Mouse (Mus musculus): ENCODE data around the gene S1pr4. TPM values are rescaled to one million over a fixed set of nuclear protein-coding genes. Genes with fewer than 3 reads are reported as not detected.
A peak's percentile ranks its signal among the peaks of the same experiment; 100 is the strongest.

S1pr4 gene
- polyA plus RNA-seq (2014; fragmentation: Nextera tagmentation; extraction: Ambion mirVana), result 0.29 and 0.79 TPM in 2 replicates

DNA sequence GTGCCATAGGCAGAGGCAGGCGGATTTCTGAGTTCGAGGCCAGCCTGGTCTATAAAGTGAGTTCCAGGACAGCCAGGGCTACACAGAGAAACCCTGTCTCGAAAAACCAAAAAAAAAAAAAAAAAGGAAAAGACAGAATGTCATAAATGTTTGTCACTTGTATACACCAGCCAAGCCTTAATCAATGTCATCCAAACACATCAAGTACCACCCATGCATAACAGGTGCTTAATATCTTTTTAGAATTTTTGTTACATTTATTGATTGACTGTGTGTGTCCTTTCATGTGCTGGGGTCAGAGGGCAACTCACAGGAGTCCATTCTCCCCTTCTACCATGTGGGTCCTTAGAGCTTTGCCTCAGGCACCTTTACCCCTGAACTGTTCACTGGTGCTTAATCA lies at the start of gene S1pr4:
TSS of gene S1pr4 (minus strand) at position 101 of the 400 bp plus-strand sequence.
- ATAC-seq (ENCODE audit: low read depth), result no peak
- Histone ChIP-seq H3K9me3 (ENCODE audit: control insufficient read depth, low read length) (no peaks in the 10 kb centered on the region), H3K4me2 (ENCODE audit: low read depth, low read length) (no peak within 1 kb of the TSS), H3K4me3 (ENCODE audit: low read depth, low read length) (no peak within 1 kb of the TSS), H3K36me3 (ENCODE audit: control insufficient read depth, insufficient read depth, low read length) (no peaks in the 10 kb centered on the region), H3K4me1 (ENCODE audit: control insufficient read depth, insufficient read depth, low read length) (peaks cover 13% of the 10 kb centered on the region), H3K27me3 (ENCODE audit: control insufficient read depth, insufficient read depth, low read length) (no peaks in the 10 kb centered on the region), H3K9ac (replicated peaks; ENCODE audit: low read depth, low read length) (no peak within 1 kb of the TSS), H3K27ac (ENCODE audit: low read depth, low read length) (no peak within 1 kb of the TSS)
- 84% methylated on average over 3 of the region's 3 CpGs for WGBS

DNA sequence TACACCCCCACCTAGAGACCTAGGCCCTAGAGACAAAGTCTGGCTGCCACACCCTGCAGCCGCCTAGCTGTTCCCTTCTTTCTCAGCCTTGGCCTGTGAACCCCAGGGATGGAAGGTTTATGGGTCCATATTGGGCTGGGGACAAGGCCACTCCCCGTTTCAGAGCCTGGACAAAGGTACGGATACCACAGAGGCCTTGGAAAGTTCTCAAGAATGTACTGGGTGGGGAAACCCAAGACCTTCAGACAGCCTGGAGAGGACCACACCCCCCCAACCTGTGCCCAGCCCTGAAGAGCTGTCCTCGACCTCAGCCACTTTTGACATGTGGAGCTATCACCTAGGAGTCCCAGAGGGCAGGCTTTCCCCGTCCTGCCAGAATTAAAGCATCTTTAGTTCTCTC lies 49.0 kb upstream of the S1pr4 start:
- 82% methylated on average over 5 of the region's 5 CpGs for WGBS
- Histone ChIP-seq H3K9ac (replicated peaks; ENCODE audit: low read depth, low read length) (no peak overlapping the region), H3K27ac (ENCODE audit: low read depth, low read length) (no peak overlapping the region), H3K4me1 (ENCODE audit: control insufficient read depth, insufficient read depth, low read length) (peaks cover 6% of the 10 kb centered on the region), H3K27me3 (ENCODE audit: control insufficient read depth, insufficient read depth, low read length) (no peaks in the 10 kb centered on the region), H3K36me3 (ENCODE audit: control insufficient read depth, insufficient read depth, low read length) (no peaks in the 10 kb centered on the region), H3K4me3 (ENCODE audit: low read depth, low read length) (no peak overlapping the region), H3K4me2 (ENCODE audit: low read depth, low read length) (no peak overlapping the region), H3K9me3 (ENCODE audit: control insufficient read depth, low read length) (no peaks in the 10 kb centered on the region)
- ATAC-seq (ENCODE audit: low read depth), result no peak

DNA sequence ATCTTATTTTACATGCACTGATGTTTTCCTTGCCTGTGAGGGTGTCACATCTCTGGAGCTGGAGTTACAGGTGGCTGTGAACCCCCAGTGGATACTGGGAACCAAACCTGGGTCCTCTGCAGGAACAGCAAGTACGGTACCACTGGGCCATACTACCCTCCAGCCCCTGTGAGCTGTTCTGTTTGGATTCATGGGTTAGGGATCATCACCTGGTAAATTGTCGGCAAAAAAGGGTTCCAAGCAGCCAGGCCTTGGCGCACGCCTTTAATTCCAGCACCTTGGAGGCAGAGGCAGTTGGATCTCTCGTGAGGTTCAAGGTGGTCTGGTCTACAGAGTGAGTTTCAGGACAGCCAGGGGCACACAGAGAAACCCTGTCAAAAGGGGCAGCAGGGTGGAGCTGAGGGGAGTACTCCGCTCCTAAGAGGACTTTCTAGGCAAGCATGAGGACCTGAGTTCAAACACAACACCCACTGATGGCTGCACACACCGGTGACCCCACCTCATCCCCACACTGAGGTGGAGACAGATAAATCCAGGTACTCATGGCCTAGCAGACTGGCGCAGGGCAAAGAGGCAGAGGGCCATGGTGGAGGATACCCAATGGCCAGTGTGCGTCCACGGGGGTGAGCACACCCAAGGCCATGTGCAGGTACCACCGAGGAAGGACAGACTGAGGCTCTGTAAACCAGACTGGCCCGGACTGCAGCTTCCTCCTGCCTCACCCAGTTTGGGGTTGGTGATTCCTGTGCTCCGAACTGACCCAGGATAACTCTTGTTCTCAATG lies 47.0 kb upstream of the S1pr4 start:
- no peak overlapping the region for H3K9ac ChIP-seq (replicated peaks; ENCODE audit: low read depth, low read length)

DNA sequence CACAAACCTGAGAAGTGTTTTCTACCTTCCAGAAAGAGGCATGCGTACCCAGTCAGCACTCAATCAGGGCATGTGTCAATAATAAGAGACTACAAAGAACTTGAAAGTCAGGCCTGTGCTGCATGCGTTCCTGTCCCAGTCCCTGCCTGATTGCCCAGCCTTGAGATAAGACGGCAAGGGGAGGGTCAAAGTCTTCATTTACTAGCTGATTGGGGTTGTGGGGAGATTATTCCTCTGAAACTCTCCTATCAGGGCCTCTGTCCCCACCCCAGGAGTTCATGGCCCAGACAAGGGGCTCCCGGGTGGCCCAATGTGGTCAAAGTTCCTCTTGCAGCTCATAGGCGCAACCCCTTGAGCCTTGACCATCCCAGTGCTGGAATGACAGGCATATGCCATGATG lies 46.4 kb upstream of the S1pr4 start:
- WGBS, result 82% methylated on average over 5 of the region's 5 CpGs

More for the DNA sequence above, 47.0 kb upstream of the S1pr4 start:
- Histone ChIP-seq H3K27ac (ENCODE audit: low read depth, low read length) (no peak overlapping the region), H3K4me1 (ENCODE audit: control insufficient read depth, insufficient read depth, low read length) (peaks cover 26% of the 10 kb centered on the region), H3K27me3 (ENCODE audit: control insufficient read depth, insufficient read depth, low read length) (no peaks in the 10 kb centered on the region), H3K4me3 (ENCODE audit: low read depth, low read length) (no peak overlapping the region), H3K9me3 (ENCODE audit: control insufficient read depth, low read length) (no peaks in the 10 kb centered on the region), H3K4me2 (ENCODE audit: low read depth, low read length) (no peak overlapping the region), H3K36me3 (ENCODE audit: control insufficient read depth, insufficient read depth, low read length) (no peaks in the 10 kb centered on the region)
- 91% methylated on average over 13 of the region's 13 CpGs for WGBS
- ATAC-seq (ENCODE audit: low read depth), result no peak

DNA sequence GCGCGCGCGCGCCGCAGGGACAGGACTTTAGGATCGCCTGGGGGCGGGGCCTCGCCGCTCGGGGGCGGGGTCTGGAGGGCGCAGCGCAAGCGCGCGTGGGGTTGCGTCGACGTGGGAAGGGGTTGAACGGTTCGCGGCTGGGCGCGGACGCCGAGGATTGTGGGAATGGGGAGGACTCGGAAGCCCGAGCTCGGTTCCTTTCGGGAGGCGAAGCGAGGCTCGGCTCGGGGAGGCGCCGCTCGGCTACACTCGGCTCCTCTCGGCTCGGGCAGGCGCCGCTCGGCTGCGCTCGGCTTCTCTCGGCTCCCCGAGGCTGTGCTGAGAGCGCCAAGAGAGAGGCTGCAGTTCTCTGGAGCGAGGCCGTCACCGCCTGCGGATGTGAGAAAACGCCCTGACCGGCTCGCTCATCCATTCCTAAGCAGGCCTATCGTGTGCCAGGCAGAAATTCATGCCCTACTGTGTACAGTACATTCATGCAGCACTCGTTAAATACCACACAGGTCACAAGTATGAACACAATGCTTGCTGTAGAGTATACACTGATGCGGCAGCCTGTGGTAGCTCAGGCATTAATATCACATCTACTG lies 45.3 kb upstream of the S1pr4 start, which contains the start of gene Gna11:
TSS of gene Gna11 (minus strand) at position 30 of the 587 bp plus-strand sequence.
- Histone ChIP-seq H3K4me3 (ENCODE audit: low read depth, low read length) (peak within 1 kb of the TSS; percentile 88), H3K36me3 (ENCODE audit: control insufficient read depth, insufficient read depth, low read length) (no peaks in the 10 kb centered on the region), H3K9me3 (ENCODE audit: control insufficient read depth, low read length) (no peaks in the 10 kb centered on the region), H3K27ac (ENCODE audit: low read depth, low read length) (peak within 1 kb of the TSS; percentile 94), H3K27me3 (ENCODE audit: control insufficient read depth, insufficient read depth, low read length) (no peaks in the 10 kb centered on the region), H3K9ac (replicated peaks; ENCODE audit: low read depth, low read length) (peak within 1 kb of the TSS; percentile 92), H3K4me2 (ENCODE audit: low read depth, low read length) (peak within 1 kb of the TSS; percentile 66), H3K4me1 (ENCODE audit: control insufficient read depth, insufficient read depth, low read length) (peaks cover 30% of the 10 kb centered on the region)
- peak; percentile 96 for ATAC-seq (ENCODE audit: low read depth)
- WGBS, result 1% methylated on average over 42 of the region's 59 CpGs

More for the DNA sequence above, 46.4 kb upstream of the S1pr4 start:
- Histone ChIP-seq H3K9me3 (ENCODE audit: control insufficient read depth, low read length) (no peaks in the 10 kb centered on the region), H3K9ac (replicated peaks; ENCODE audit: low read depth, low read length) (0 out of 2 replicates have a peak overlapping the region, but pooled peaks have one; percentile 2), H3K4me2 (ENCODE audit: low read depth, low read length) (no peak overlapping the region), H3K27ac (ENCODE audit: low read depth, low read length) (no peak overlapping the region), H3K4me1 (ENCODE audit: control insufficient read depth, insufficient read depth, low read length) (peaks cover 30% of the 10 kb centered on the region), H3K4me3 (ENCODE audit: low read depth, low read length) (no peak overlapping the region), H3K36me3 (ENCODE audit: control insufficient read depth, insufficient read depth, low read length) (no peaks in the 10 kb centered on the region), H3K27me3 (ENCODE audit: control insufficient read depth, insufficient read depth, low read length) (no peaks in the 10 kb centered on the region)
- ATAC-seq (ENCODE audit: low read depth), result no peak

DNA sequence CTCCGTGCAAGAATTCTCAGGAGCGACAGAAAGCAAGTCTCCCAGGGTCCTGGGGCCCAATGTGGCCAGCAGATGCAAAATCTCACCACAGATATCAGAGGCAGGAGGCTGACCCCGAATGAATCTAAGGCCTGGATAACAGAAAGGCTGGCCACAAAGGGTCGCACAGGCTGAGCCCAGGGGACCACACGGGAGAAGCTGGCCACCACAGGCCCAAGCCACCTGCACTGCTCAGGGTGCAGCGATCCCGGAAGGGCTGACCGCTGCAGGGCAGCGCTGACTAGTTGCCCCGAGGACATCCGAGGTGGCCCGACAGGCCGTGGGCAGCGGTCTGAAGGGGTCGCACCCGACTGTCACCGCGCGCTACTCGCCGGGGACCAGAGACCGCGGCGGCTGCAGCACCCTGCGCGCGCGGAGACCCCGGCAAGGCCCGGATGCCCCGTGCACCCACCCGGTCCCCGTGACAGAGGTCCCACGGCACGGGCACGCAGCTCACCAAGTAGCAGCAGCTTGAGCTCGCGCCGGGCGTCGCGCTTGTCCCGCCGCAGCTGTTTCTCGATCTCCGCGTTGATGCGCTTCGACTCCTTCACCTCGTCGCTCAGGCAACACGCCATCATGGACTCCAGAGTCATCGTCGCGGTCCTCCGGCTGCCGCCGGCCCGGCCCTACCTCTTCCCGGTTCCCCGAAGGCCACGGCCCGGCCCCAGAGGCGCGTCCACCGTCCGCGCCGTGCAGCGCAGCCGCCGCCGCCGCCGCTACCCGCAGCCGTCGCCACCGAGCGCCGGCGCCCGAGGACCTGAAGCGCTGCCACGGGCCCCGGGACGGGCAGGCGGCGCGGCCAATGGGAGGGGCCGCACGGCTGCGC lies 44.6 kb upstream of the S1pr4 start:
- Histone ChIP-seq H3K4me1 (ENCODE audit: control insufficient read depth, insufficient read depth, low read length) (peaks cover 30% of the 10 kb centered on the region), H3K4me2 (ENCODE audit: low read depth, low read length) (peak overlapping the region; percentile 66), H3K27me3 (ENCODE audit: control insufficient read depth, insufficient read depth, low read length) (no peaks in the 10 kb centered on the region), H3K4me3 (ENCODE audit: low read depth, low read length) (peak overlapping the region; percentile 88), H3K36me3 (ENCODE audit: control insufficient read depth, insufficient read depth, low read length) (no peaks in the 10 kb centered on the region), H3K9ac (replicated peaks; ENCODE audit: low read depth, low read length) (peak overlapping the region; percentile 92), H3K27ac (ENCODE audit: low read depth, low read length) (peak overlapping the region; percentile 83), H3K9me3 (ENCODE audit: control insufficient read depth, low read length) (no peaks in the 10 kb centered on the region)
- ATAC-seq (ENCODE audit: low read depth), result peak; percentile 13
- under 1% methylated on average over 93 of the region's 93 CpGs for WGBS

DNA sequence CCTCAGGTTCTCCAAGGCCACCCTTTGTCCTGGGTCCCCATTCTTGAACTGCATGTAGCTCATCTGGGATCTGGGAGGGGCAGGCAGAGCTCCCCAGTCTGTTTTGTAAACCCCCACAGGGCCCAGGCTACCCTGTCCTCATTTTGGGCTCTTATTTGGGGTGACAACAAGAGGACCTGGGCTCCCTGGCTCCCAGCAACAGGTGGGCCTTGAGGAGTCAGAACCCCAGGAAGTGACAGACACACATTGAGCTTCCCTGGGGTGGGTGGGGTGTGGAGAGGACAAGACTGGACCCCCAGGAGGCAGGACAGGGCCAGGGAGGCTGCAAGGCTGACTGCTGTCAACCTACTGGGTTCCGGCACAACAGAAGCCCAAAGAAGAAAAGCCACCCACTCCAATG lies 43.7 kb upstream of the S1pr4 start:
- Histone ChIP-seq H3K4me3 (ENCODE audit: low read depth, low read length) (peak overlapping the region; percentile 88), H3K9ac (replicated peaks; ENCODE audit: low read depth, low read length) (peak overlapping the region; percentile 92), H3K9me3 (ENCODE audit: control insufficient read depth, low read length) (no peaks in the 10 kb centered on the region), H3K4me2 (ENCODE audit: low read depth, low read length) (peak overlapping the region; percentile 66), H3K27me3 (ENCODE audit: control insufficient read depth, insufficient read depth, low read length) (no peaks in the 10 kb centered on the region), H3K4me1 (ENCODE audit: control insufficient read depth, insufficient read depth, low read length) (peaks cover 30% of the 10 kb centered on the region), H3K27ac (ENCODE audit: low read depth, low read length) (no peak overlapping the region), H3K36me3 (ENCODE audit: control insufficient read depth, insufficient read depth, low read length) (no peaks in the 10 kb centered on the region)
- 89% methylated on average over 1 of the region's 1 CpGs for WGBS
- ATAC-seq (ENCODE audit: low read depth), result no peak

DNA sequence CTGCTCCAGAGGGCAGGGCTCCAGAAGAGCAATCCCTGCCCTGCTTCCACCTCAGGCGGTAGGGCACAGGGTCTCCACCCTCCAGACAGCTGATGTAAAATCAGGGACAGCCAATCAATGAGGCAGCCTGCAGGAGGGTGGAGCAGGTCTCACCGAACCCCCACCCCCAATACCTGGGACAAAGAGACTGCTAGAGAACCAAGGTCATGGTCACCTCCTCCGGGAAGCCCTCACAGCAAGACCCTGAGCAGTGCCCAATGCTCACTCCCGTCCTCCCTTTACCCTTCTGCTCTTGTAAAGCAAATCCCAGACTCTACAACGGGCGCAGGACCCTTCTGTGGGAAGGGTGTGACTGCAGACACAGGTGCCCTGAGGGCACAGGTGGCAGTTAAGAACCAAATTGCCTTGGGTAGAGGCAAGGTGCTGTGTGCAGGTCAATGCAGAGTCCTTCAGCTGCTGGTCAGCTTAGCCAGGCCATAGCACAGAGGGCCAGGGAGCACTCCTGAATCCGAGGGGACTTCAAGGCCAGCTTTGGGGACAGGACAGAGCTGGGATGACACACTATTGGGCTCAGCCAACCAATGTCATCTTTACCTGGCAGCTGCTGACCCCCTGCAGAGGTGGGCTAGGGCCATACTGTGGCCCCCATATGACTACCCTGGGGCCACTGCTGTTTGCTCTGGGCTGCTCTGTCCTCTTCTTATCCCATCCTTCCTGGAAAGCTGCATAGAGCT lies 43.0 kb upstream of the S1pr4 start:
- WGBS, result 73% methylated on average over 7 of the region's 7 CpGs
- Histone ChIP-seq H3K27ac (ENCODE audit: low read depth, low read length) (no peak overlapping the region), H3K4me3 (ENCODE audit: low read depth, low read length) (no peak overlapping the region), H3K4me1 (ENCODE audit: control insufficient read depth, insufficient read depth, low read length) (peaks cover 30% of the 10 kb centered on the region), H3K27me3 (ENCODE audit: control insufficient read depth, insufficient read depth, low read length) (no peaks in the 10 kb centered on the region), H3K36me3 (ENCODE audit: control insufficient read depth, insufficient read depth, low read length) (no peaks in the 10 kb centered on the region), H3K9ac (replicated peaks; ENCODE audit: low read depth, low read length) (no peak overlapping the region; the same call in 1 of the 2 replicates), H3K4me2 (ENCODE audit: low read depth, low read length) (peak overlapping the region; percentile 66), H3K9me3 (ENCODE audit: control insufficient read depth, low read length) (no peaks in the 10 kb centered on the region)
- ATAC-seq (ENCODE audit: low read depth), result no peak
